Mouse (Mus musculus) midbrain, embryonic 12.5 days (tissue): ENCODE measurements around the gene Pcnx2. TPM values are rescaled to one million over a fixed set of nuclear protein-coding genes. Genes with fewer than 3 reads are reported as not detected.

Experiments
- polyA plus RNA-seq: library from polyadenylated mRNA; unstranded; fragments of >200 nt; fragmentation: Nextera tagmentation; extraction: Ambion mirVana; gene quantifications from 2 replicates; pipeline ENCODE4 v1.2.1, GENCODE M21; 2016

Gene Pcnx2
- polyA plus RNA-seq, 1 experiment from 2014 or later, result 1.4 TPM

Other genes with a start within 250 kb of the Pcnx2 start
- gene Map10, start 228.5 kb downstream of the Pcnx2 start, polyA plus RNA-seq, result 9.9 and 10.9 TPM in 2 replicates
- 16.6 and 16.8 TPM in 2 replicates for gene Ntpcr, start 168.4 kb downstream of the Pcnx2 start, polyA plus RNA-seq
- 0.13 and 0.17 TPM in 2 replicates for gene Map3k21, start 12.1 kb upstream of the Pcnx2 start, polyA plus RNA-seq
- 4.3 and 5.1 TPM in 2 replicates for gene Kcnk1, start 96.9 kb upstream of the Pcnx2 start, polyA plus RNA-seq